Mouse (Mus musculus): ENCODE data around the gene Fads2.

DNA sequence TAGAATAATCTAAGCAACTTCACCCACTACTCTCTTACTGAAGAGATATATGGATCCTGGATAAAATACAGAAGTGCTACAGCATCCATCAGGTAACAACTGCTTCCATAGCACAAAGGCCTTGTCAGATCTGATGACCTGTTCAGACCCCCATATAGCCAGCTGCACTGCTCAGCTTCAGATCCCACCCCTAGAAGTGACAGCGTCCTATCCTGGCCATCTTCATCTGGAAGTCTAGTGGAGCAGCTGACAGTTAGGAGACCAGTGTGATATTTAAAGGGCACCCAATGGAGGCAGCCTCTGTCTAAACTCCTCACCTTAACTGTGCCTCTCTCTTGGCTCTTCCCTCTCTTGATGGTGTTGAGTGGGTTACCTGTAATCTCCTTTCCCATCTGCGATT, 7.1 kb upstream of the Fads2 start:
- TF ChIP-seq MAFK (IDR thresholded peaks at IDR 0.05; ENCODE audit: insufficient read depth, low read depth, low read length) (no peak), HCFC1 (IDR thresholded peaks at IDR 0.05; ENCODE audit: borderline replicate concordance, insufficient read depth, low read length) (no peak), ZC3H11A (IDR thresholded peaks at IDR 0.05; ENCODE audit: borderline replicate concordance, low read depth, low read length) (no peak), ZNF384 (IDR thresholded peaks at IDR 0.05; ENCODE audit: low read depth, low read length) (no peak)
